Mouse (Mus musculus) NIH3T3 (cell line): Measurements from ENCODE around the gene Cops7a.

Experiments
- DNase-seq: peaks from one replicate; pipeline ENCODE4 v3.0.0-alpha.2; 2012; ENCODE audit warnings: low read depth

Gene Cops7a

DNA sequence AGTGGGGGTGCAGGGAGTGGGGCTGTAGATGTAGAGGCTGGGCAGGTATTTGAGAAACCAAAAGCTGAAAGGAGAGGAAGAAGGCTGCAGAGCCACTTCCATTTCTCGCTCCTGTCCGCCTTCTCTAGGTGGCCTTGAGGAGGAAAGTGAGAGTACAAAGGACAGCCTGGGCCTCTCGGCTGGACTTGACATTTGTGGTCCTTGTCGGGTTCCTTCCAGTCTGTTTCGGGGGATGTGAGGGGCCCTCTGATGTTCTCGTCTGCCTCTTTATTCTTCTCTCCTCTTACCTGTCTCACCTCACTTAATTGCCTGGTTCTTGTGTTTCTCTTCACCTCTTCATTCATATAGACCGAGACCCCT, 47.0 kb downstream of the Cops7a start:
- DNase-seq: no peak

DNA sequence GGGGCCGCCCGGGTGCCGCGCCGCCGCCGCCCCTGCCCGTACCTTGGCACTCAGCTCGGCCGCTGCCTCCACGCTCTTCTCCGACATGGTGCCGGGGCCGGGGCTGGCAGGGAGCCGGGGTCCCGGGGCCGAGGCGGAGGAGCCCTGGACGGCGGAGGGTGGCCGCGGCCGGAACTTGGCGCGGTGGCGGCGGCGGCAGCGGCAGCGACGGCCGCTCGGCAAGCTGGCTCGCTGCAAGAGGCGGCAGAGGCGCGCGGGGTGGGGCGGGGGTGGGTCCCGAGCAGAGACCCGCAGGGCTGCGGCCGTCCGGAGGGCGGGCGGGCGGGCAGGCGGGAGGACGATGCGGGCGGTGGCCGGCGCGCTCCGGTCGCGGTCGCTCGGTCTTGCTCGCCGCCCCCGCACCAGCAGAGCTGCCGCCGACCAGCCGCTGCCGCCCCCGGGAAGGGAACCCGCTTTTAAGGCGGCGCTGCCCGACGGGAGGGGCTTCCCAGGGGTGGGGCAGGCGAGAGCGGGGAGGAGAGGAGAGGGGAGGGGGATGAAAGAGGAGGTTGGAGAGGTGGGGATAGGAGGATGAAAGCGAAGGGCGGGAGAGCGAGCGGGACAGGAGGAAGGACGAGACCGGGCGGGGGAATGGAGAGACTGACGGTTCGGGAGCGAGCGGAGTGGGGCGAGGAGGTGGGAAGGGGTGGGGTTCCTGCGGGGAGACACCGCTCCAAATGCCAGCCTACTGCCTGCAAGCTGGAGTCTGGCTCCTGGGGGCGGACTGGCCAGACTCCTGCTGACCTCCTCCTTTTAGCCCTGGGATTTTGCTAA, 47.6 kb downstream of the Cops7a start:
- DNase-seq: peak; percentile 95

DNA sequence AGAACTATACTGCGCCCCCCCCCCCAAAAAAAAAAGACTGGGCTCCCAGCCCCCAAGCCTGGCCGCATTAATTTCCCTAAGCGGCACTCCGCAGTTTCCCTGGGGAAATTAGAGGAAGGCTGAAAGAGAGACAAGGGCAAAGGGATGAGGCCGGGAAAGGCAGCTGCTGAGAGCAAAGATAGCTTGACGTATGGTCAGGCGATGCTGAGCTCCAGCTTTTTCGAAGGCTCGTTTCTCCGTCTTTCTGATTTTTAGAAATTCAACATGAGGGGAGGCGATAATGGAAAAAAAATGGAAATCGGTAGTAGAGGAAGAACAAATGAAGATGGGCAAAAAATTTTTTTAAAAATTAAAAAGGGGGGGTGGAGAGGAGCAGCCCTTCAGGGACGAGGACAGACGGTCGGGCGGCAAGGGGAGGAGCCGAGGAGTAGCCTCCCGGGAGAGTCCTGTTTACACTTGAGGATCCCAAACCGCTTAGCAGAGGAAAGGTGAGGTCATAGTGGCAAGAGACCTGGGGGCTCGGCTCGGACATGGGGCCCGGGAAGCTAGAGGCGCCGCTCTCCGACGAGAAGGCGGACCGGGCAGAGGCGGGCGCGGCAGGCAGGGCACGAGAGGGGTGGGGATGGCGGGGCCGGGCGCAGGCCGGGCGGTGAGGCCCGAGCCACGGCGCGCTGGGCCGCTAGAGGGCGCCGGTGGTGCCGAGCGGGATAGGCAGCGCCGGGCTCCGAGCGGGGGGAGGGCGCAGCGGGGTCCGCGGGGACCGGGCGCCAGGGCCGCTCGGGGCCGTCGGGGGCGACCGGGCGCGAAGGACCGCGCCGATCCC, 48.4 kb downstream of the Cops7a start:
- peak; percentile 96 for DNase-seq

DNA sequence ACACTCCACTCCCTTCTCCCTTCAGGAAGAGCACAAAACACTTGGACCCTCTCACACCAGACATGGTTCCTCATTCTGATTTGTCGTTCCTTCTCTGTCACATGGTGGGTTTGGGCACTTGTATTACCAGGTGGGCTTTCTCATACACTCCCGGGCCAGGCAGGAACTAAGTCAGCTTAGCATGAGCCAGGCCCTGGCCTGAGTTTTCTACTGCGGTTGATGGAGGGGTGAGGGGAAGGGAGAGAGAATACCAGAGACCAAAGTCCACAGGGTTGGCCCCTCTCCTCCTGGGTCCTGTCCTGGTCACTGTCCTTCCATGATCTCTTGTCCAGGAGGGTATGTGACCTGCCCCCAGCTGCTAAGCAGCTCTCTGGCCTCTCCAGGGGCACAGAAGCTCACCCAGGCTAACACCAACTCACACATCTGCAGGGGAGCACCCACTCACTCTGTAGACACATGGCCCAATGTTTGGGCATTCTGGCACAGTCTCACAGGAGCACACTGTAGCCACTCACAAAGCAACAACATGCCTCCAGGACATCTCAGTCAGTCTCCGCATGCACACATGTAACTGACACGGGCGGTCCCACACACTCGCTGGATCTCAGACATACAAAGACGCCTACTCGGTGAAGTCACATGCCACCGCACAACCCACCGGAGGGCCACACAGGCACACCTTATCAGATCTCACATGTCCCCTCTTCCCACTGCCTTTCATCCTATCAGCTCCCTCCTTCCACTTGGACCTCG, 49.2 kb downstream of the Cops7a start:
- peak; percentile 58 for DNase-seq

DNA sequence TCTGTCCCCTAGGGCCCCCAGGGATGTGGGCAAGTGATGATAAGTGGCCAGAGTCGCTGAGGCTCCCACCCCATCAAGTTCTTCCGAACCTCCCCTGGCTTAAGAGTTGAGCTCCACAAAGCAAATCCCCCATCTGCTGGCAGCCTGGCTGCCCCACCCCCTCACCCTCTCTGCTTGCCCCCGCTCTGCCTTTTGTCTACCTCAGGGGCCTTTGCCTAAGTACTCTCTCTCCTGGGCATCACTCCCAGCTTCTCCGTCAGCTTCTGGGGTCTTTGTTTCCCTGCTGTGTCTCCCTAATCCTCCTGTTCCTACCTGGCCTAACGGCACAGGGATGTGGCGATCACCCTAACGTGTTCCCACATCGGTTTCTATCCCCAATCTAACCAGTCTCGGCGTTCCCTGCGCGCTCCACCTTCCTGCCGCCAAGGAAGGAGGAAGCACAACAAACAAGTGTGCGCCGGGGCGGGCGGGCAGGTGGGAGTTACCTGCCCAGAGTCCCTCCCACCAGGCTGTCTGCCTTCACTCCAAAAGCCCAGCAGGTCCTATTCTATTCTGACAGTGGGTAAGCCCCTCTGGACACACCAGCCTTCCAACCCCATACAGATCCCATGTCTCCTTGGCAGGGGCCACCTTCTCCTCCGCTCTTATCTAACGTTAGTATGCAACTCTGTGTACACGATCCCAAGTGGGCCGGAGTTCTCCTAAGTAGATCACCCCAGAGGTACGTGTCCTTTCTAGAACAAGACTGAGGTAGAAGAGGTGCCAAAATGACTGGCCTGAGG, 50.0 kb downstream of the Cops7a start:
- no peak for DNase-seq

DNA sequence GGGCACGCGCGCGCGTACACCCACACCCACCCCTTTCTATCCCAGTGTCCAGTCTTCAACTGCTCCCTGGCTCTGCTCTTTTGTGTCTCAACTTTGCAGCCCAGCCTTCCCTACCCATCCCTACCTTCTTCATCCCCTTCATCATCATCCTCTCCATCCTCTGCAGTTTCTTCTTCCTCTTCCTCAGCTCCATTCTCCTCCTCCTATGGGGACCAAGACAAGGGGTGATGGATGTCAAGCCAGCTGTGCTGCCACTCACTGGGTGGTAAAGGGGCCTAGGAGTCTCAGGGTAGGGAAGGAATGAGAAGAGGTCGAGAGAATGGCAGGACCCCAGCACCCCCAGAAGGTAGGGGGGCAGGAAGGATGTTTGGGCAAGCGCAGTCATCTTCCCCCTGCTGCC, 50.8 kb downstream of the Cops7a start:
- no peak for DNase-seq

DNA sequence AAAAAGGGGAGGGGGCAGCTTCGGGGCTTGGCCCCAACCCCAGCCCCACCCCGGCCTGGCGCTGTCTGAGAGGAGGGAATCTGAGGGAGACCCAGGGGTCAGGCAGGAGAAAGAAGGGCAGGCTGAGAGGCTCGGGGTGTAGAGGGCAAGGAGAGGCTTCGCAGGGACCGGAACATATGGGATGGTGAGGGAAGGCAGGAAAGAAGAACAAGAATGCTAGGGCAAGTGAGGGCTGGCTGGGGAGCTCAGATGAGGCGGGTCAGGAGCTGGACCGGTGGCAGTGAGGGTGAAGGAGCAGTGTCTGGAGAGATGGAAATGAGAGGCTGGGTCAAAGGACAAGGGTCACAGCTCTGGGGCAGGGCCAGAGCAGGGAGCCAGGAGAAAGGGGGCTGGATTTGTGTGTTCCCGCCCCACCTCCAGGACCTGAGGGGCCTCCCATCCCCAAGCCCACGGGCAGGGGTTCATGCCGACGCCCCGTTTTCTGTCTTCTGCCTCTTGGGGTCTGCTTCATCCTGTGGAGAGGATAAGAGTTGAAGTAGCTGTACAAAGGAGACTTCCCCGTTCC, 51.5 kb downstream of the Cops7a start:
- DNase-seq: no peak

DNA sequence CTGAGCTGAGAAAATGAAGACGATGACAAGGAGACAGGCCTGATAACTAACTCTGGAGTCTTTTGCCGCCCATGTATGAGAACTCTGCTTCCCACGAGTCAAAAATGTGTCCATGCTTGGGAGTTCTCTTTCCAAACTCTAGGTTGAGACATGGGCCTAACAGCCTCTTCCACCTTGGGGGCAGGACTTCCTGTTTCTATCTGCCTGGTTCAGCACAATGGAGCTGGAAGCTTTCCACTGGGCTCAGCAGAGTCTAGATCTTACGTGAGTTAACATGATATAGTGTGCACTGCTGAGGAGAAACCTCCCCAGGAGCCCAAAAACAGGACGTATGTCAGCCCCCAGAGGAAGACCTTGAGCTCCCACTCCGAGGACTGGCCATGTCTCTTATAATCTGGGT, 52.1 kb downstream of the Cops7a start:
- DNase-seq: no peak

DNA sequence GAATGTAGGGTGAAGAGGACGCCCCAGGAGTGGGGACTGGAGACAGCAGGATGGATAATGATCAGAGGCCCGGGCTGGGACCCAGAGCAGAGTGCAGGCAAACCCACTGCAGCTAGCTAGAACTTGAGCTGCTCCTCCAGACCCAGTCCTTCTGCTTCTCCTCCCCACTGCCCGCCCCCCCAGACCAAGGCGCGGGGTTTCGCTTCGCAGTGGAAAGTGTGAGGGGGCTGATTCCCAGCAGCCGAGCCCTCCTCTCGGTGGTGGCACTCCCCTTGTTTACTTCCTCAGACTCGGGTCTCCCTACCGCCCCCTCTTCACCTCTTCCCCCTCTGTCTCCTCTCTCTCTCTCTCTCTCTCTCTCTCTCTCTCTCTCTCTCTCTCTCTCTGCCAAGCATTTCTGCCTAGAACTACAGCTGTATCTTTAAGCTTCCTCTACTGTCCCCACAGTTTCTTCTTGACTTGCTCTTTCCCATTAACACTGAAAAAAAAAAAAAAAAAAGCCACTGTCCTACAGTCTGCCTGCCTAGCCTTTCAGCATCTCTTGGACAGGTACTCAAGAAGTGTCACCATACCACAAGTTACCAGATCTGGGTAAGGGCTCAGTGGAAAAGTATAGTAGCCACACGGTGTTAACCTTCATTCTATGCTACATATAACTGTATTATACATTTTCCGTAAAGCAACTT, 53.7 kb downstream of the Cops7a start, which contains the start of gene Lag3:
Lag3 (minus strand) TSS at position 173 of the 686 bp plus-strand sequence.
- DNase-seq: no peak

DNA sequence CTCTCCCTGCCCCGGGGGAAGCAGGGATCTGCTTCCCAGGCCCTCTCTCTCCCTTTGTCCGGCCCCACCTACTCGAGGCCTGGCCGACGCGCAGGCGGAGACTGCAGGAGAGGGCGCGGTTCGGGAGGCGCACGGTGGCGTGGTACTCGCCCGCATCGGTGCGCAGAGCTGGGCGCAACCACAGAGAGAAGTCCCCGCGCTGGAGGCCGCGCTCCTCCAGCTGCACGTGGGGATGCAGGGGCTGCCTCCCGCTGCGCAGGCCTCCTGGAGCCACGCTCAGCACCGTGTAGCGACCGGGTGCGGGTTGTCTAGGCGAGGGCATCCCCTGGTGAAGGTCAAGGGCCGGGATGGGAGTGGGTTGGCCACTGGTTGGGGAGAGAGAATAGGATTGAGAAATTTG, 55.3 kb downstream of the Cops7a start:
- no peak for DNase-seq
